Mouse (Mus musculus) left cerebral cortex, adult 8-10 months (tissue): ENCODE results near the gene Axin1. TPM values are rescaled to one million over a fixed set of nuclear protein-coding genes. Genes with fewer than 3 reads are reported as not detected.
A peak's percentile ranks its signal among the peaks of the same experiment; 100 is the strongest.
"Not testable (repeated sequence)": the region's sequence is repeated elsewhere in the genome, so short reads cannot be mapped to it uniquely, and the experiment has no call there.

Experiments used
- DNase-seq, 2 experiments: peaks; one replicate each; pipeline ENCODE4 v3.0.0; 2022; ENCODE audit warnings: low spot score in 2 of 2
- total RNA-seq, 4 experiments: library from RNA; stranded (reverse); gene quantifications; 2 replicates each; pipeline ENCODE4 v1.2.4; 2022

Gene Axin1
- total RNA-seq, 4 experiments from 2014 or later, result 24.6 to 30.3 (median 28.2) TPM

DNA sequence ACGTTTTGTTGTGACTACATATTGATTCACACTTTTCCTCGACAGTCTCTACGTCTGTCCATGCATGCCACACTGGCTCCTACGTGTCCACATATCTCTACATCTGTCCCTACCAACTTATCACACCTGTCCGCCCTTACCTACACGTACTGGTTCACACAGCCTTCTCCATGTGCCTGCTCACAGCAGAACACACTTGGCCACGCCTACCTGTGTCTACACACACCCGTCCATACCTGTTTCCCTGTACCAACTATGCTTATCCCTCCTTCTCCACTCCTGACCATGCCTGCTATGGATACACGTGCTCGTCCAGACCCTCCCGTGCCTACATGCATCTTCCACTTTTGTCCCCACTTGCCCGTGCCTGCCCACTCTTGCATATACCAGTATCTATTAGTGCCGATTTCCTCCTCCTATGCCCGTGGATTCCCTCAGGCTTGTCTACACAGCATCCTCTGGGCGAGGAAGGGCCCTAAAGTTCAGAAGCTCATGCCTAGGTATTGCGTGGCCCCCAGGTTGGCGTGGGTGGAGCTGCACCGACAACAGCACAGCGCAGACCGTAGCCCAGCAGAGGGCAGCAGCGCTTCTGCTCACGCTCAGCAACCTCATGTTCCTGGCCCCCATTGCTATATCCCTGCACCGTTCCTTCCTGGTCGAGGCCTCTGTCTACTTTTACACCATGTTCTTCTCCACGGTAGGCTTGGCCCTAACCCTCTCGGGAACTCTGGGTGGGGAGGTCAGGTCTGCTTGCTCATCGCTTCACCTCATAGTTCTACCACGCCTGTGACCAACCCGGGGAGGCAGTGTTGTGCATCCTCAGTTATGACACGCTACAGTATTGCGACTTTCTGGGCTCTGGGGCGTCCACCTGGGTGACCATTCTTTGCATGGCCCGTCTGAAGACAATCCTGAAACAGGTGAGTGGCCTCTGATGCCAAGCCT, 18.4 kb upstream of the Axin1 start:
- DNase-seq, result no peak

DNA sequence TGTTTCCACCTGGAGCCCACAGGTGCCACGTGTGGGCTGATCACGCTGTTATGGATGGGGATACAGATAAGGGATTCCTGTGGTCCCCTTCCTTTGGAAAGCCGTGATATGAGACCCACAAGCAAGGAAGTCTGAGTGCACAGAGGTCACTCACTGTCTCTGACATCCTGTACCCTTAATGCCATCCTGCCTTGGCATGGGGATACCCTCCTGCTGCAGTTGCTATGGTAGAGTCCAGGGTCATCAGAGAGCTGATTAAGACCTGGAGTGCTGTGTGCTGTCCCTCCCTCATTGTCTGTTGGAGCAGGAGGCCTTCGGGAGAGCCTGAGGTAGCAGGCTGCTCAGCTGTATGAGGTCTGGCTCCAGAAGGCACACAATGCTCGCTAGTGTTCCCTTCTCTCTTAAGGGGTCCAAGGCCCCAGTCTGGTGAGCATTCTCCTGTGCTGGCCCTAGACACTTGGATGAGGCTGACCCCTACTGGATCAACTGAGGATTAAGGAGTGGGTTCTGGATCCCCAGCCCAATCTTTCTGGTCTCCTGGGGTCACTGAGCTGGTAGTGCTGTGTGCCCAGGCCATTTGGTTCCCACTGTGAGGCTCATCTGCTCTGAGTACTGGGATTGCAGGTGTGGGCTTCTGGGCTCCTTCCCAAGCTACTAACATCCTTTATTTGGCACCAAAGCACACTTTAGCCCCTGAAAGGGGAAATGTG, 15.9 kb upstream of the Axin1 start:
- no peak for DNase-seq

DNA sequence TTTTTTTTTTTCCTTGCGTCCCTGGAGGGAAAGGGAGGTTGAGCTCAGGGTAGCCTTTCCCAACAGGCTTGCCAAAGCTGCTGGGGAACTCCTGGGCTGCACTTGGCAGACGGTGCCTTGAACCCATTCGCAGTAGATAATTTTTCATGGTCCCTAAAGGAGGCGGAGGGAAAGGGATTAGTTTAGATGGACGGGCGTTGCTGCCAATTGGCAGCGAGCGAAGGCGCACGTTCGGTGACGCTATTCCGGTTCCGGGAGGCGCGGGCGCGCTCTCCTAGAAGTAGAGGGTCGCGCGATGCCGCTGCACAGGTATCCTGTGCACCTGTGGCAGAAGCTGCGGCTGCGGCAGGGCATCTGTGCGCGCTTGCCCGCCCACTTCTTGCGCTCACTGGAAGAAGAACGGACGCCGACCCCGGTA, 15.2 kb upstream of the Axin1 start, which contains the start of gene Mrpl28:
Gene Mrpl28 (plus strand): TSS at position 234 of the 418 bp plus-strand sequence.
- peak; percentile 74 to 89 for DNase-seq

DNA sequence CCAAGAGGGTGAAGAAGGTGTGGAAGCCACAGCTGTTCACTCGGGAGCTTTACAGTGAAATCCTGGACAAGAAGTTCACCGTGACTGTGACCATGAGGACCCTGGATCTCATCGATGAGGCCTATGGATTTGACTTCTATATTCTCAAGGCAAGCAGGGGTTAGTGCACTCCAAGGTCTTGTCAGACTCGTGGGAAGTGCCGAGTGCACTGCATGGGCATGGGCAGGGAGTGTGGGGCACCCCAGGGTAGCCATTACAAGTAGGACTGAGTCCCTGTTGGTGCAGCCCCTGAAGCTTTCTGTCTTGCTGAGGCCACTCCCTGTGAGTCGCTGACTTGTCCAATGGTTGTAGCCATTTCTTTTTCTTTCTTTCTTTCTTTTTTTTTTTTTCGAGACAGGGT, 13.9 kb upstream of the Axin1 start:
- DNase-seq, result no peak

DNA sequence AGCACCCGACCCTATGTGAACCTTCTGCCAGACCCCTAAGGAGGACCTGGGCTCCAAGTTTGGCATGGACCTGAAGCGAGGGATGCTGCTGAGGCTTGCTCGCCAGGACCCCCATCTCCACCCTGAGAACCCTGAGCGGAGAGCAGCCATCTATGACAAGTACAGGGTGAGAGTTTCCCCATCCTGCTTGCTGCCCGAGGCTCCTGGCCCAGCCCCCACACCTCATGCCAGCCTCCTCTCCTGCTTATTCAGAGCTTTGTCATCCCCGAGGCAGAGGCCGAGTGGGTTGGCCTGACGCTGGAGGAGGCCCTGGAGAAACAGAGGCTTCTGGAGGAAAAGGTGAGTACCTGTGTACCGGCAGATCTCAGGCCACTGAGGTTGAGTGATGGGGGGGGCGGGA, 13.3 kb upstream of the Axin1 start:
- no peak for DNase-seq

DNA sequence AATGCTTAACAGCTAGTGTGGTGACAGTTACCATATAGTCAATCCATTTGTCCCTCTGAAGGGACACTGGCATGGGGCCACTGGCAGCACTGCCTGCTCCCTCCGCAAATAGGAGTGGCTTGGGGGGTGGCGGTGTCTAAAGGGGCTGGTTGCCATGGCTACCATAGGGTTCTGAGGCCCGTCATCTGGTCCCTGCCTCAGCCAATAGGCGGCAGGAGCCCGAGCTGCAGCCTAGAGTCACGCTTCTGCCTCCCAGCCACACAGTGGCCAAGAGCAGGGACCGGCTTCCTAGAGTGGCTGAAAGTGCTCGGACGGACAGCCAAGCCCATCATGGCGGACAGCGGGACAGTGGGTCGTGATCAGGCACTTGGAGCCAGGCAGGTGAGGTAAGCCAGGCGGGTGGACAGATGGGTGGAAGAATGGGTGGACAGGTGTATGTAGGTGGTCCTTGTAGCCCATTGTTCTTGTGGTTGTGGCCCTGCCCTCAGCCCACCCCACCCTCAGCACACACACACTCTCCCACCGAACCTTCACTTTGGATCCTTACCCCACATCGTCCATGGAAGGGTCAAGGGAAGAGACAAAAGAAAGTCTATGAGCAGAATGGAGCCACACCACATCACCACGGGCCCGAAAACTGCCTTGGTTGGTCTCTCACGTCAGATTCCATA, 7.3 kb upstream of the Axin1 start:
- DNase-seq, result no peak

DNA sequence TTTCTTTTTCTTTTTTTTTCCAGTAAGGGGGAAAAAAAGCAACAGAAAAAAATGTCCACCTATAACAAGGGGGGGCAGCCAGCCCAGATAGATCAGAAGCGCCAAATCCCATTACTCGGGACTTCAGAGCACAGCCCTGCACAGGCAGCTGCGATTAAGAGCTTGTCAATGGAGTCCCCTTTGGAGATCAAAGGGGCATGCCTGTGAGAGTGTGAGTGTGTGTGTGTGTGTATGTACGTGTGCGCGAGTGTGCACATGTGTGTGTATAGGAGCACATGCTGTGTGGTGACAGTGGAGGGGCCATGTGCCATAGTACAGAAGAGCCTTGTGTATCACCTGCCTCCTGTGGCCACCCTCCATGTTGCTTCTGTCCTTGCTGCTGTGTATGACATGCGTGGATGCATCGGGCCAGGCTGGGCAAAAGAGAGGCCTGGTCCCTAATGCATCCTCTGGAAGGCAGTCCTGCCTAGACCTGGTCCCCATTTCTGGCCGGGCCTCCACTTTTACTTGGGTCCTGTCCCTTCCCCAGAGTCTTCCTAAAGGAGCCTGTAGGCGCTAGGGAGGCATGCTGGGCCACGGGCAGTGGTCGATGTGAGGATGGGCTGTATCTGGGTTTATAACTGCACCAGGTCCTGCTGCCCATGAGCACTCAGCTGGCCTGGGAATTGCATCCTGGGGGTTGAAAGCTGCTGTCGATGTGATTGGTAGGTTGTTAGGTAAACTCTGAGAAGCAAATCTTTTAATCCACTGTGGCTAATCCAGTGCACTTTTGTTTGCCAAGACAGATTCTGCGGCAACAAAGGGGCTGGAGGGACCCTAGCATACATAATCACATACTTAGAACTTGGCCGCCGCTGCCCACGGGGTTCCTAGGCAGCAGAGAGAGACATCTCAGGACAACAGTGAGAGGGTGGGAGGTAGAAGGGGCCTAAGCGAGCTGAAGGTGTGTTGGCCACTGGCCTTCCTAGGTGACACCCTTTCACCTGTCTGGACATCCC, 6.3 kb upstream of the Axin1 start:
- no peak for DNase-seq

DNA sequence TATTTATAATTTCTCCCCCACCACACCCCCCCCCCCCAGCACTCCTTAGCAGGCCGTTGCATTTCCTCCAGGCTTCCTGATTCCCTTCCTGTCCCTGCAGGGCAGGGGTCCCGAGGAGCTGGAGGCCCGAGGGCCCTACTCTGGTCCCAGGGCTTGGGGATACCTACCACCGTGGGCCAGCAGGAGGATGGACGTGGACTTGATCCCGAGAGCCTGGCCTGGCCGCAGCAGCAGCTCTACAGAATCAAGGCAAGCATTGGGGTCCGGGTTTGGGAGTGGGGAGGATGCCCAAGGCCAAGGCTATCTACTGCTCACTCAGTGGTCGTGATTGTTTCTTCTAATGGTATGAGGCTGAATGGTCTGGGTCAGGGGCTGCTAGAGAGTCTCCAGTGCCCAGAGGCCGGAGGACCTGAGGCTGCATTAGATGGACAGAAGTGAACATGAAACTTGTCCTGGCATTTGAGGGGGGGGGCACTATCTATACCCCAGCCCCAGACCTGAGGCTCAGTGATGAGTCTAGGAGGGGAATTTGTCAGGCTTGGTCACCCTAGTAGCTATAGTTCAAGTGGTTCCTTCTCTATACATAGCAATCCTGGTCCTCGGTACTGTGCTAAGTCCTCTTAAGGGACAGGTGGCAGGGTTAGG, 1.3 kb upstream of the Axin1 start:
- DNase-seq, result no peak

DNA sequence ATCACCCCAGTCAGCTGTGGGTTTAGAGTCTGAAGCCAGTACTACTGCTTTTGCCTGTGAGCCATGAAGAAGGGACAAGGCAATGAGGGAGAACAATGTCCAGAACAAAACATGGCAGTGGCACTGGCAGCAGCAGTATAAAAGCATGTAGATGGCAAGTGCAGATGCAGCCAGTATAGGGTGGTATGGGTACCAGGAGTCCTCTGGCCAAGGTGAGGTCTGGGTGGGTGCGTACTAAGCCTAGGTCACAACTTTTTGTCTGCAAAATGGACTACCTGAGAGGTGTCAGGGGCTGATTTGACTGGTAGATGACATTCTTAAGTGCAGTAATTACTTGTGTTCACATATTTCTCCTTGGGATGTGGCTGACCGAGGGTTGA, 747 bp upstream of the Axin1 start:
- DNase-seq, result no peak

DNA sequence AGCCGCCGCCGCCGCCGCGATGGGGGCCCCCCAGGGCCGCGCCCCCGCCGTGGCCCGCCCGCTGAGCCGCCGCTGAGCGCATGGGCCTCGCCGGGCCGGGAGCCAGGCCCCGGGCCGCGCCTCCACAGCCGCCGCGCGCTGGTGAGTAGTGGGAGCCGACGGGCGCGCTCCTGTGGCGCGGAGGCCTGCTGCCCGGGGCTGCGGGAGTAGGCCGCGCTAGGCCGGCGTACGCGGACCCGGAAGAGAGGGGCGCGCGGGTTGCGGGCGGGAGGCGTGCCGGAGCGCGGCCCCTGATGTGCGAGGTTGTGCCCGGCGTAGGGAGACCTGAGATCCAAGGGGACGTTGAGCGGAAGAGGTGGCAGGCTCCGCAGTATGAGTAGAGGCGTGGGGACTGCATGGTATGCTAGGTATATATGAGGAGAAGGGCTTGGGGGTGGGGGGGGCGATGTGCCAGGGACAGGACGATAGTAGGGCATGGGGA, 453 bp downstream of the Axin1 start:
- DNase-seq, result no peak

DNA sequence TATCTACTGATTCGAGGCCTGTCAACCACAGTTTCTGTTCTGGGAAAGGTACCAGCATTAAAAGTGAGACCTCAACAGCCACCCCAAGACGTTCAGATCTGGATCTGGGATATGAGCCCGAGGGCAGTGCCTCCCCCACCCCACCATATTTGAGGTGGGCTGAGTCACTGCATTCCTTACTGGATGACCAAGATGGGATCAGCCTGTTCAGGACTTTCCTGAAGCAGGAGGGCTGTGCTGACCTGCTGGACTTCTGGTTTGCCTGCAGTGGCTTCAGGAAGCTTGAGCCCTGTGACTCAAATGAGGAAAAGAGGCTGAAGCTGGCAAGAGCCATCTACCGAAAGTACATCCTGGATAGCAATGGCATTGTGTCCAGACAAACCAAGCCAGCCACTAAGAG, 4.3 kb downstream of the Axin1 start:
- no peak for DNase-seq

DNA sequence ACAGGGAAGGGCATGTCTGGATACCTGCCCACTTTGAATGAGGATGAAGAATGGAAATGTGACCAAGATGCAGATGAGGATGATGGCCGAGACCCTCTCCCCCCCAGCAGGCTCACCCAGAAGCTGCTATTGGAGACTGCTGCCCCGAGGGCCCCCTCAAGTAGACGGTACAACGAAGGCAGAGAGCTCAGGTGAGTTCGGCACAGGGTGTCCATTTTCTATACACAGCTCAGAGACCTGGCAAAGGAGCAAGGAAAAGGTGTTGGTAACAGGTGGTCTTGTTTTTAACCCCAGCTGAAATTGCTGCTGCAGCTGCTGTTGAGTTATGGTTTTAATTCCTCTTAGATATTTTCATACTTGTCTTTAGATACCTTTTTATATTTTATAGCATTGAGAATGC, 4.9 kb downstream of the Axin1 start:
- DNase-seq, result no peak

DNA sequence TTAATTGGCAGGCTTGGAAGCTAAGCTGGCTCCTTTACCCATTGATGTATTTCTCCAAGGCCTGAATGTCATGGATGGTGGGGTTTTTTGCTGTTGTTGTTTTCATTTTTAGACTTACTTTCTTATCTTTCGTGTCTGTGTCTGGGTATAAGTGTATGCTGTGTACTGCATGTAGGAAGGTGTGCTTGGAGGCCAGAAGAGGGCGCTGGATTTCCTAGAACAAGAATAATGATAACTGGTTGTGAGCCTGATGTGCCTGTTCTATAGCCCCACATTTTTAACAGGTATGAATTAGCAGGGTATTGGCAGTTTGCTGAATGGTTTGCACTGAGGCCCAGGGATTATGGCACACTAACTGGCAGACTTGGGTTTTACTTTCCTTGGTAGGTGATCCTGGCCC, 10.6 kb downstream of the Axin1 start:
- DNase-seq, result no peak

DNA sequence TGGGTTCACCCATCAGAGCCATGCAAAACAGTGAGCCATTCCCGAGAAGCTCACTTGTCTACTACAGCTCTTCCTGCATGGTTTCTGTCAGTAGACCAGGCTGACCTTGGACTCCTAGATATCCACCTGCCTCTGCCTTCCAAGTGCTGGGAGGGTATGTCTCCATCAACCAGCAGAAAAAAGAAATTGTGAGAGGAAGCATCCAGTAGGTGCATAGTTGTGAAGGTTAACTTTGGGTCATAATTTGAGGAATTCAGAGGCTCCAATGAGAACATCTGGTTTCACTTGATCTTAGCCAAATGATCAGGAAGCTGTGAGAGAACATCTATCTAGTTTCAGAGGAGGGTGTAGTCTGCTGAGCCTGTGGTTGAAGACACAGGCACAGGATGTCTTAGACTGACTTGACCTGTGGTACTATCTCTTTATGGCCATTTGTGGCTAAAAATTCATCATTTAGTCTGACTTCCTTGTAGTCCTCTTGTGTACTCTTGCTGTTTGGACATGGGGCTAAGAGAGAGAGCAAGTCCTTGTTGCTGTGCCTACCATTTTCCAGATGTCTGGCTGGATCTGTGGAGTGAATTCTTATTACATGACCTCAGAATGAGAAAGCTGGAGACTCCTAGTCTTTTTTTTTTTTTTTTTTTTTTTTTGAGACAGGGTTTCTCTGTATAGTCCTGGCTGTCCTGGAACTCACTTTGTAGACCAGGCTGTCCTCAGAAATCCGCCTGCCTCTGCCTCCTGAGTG, 13.6 kb downstream of the Axin1 start:
- no peak for DNase-seq

DNA sequence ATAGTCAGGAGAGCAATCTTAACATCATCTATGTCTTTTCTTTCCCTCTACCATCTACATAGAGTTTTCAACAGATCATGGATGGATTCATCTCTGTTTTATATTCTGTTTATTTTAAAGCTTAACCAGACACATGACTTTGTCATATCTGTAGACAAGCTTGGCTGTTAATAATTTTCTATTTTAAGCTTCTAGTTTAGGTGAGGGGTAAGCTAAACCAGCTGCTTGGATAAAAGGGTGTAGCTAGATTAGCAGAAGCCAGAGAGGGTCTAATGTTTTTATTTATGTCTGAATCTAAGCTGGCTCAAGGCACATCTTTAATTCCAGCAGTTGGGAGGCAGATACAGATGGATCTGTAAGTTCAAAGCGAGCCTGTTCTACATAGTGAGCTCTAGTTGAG, 24.2 kb downstream of the Axin1 start:
- DNase-seq, result no peak

DNA sequence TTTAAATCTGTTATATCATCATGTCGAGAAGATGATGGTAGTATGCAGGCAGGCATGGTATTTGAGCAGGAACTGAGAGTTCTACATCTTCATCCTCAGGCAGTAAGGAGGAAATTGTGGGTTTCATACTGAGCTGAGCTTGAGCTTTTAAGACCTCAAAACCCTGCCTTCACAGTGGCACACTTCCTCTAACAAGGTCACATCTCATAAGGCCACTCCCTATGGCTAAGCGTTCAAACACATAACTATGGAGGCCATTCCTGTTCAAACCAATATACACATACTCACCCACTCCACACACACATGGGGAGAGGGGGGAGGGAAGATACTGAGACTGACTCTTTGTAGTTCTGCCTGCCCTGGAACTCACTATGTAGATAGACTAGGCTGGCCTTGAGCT, 29.6 kb downstream of the Axin1 start:
- DNase-seq, result no peak

DNA sequence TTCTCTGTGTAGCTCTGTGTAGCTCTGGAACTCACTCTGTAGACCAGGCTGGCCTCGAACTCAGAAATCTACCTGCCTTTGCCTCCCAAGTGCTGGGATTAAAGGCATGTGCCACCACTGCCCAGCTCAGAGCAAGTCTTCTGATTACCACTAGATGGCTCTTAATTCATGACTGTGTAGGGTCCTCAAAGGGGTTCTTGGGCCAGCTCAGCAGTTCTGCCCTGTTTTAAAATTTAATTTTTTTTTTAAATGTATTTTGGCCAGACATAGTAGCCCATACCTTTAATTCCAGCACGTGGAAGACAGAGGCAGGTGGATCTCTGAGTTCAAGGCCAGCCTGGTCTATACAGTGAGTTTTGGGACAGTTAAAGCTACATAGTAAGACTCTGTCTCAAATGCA, 36.8 kb downstream of the Axin1 start:
- not testable (repeated sequence) for DNase-seq

DNA sequence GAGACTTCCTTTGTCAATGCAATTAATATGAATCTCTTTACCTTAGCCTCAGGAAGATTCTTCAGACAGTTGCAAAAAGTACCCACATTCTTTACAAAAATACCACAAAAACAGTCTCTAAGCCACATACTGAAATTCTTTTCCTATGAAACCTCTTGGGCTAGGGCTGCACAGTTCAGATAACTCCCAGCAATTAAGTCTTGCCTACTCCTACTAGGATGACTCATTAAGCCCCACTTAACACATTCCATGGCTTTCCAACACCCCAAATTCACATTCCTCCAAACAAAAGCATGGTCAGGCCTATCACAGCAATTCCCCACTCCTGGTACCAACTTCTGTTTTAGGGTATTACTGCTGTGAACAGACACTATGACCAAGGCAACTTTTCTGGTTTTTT, 40.1 kb downstream of the Axin1 start:
- no peak for DNase-seq

DNA sequence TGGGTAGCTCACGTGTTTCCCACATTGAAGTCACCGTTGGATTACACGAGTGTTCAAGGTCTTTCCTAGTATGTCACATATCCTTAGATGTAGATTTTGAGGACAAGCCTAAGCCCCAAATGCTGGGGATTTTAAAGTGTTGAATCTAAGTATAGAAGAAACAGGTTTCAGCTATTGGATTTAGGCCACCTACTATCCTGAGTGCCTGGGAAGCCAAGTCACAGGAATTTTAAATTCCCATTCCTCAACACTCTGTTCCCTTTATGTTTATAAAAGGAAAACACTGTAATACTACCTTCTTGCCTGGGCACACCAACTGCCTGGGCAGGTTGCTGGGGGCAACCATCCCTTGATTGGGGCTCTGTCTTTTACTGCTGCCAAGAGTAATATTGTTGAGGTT, 42.7 kb downstream of the Axin1 start:
- no peak for DNase-seq

DNA sequence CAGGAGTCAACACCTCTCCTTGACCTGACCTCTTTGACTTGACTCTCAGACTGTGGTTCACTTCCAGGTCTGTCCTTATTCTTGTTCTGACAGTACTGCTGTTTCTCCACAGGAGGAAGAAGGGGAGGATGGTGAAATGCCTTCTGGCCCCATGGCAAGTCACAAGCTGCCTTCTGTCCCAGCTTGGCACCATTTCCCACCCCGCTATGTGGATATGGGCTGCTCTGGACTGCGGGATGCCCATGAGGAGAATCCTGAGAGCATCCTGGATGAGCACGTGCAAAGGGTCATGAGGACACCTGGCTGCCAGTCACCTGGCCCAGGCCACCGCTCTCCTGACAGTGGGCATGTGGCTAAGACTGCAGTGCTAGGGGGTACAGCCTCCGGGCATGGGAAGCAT, 49.1 kb downstream of the Axin1 start:
- no peak for DNase-seq
